Mouse (Mus musculus) midbrain, embryonic 11.5 days (tissue): Measurements from ENCODE around the gene Erbb3. TPM values are rescaled to one million over a fixed set of nuclear protein-coding genes. Genes with fewer than 3 reads are reported as not detected.
"Not testable (repeated sequence)": the region's sequence is repeated elsewhere in the genome, so short reads cannot be mapped to it uniquely, and the experiment has no call there.

ENCODE experiments used
- ATAC-seq: fragments of 200-750 bp; cut with Nextera tagmentation; 2 replicates; pipeline ENCODE4 v1.8.0; 2017; ENCODE audit warnings: moderate TSS enrichment, moderate library complexity; ENCODE audit not compliant: low FRiP score
- DNase-seq: peaks from one replicate; pipeline ENCODE4 v3.0.0; 2015; ENCODE audit warnings: low spot score; ENCODE audit errors: missing footprints
- H3K27ac ChIP-seq: fragments of 300-500 bp; sonication (generic); 2 replicates; pipeline ENCODE4 v1.5.1; 2014; ENCODE audit warnings: low read depth, low read length
- H3K27me3 ChIP-seq: fragments of 300-500 bp; sonication (generic); 2 replicates; pipeline ENCODE4 v1.6.1; 2014; ENCODE audit warnings: mild to moderate bottlenecking, low read length, moderate library complexity, mixed read lengths; ENCODE audit not compliant: control insufficient read depth, insufficient read depth
- H3K36me3 ChIP-seq: fragments of 300-500 bp; sonication (generic); 2 replicates; pipeline ENCODE4 v1.6.1; 2014; ENCODE audit warnings: mild to moderate bottlenecking, low read length, moderate library complexity, mixed read lengths; ENCODE audit not compliant: control insufficient read depth, insufficient read depth
- H3K4me1 ChIP-seq: fragments of 300-500 bp; sonication (generic); 2 replicates; pipeline ENCODE4 v1.6.1; 2014; ENCODE audit warnings: low read length; ENCODE audit not compliant: control insufficient read depth, insufficient read depth
- H3K4me2 ChIP-seq: fragments of 300-500 bp; sonication (generic); 2 replicates; pipeline ENCODE4 v1.6.1; 2014; ENCODE audit warnings: mild to moderate bottlenecking, moderate library complexity
- H3K4me3 ChIP-seq: fragments of 300-500 bp; sonication (generic); 2 replicates; pipeline ENCODE4 v1.5.1; 2014; ENCODE audit warnings: low read depth, low read length
- H3K9ac ChIP-seq: fragments of 300-500 bp; sonication (generic); 2 replicates; pipeline ENCODE4 v1.6.1; 2014; ENCODE audit warnings: low read length
- H3K9me3 ChIP-seq: fragments of 300-500 bp; sonication (generic); 2 replicates; pipeline ENCODE4 v1.6.1; 2016; ENCODE audit warnings: low read length; ENCODE audit not compliant: control insufficient read depth
- WGBS: fragments of 180-500 bp; shearing (Covaris S2); extraction: QIAGEN DNeasy Blood & Tissue Kit; methylation state at CpG from one replicate; pipeline ENCODE4 v1.1.7; 2014; 5-methylcytosine and 5-hydroxymethylcytosine counted together
- polyA plus RNA-seq: library from polyadenylated mRNA; unstranded; fragments of >200 nt; fragmentation: Nextera tagmentation; extraction: Ambion mirVana; gene quantifications from 2 replicates; pipeline ENCODE4 v1.2.1, GENCODE M21; 2014

Erbb3 gene
- polyA plus RNA-seq, 1 experiment from 2014 or later: 0.49 TPM

- under 1% methylated on average over 40 of the region's 40 CpGs for WGBS
These were observed 37.2 kb upstream of the Erbb3 start, which contains the start of gene Rps26 for GRCm38 (mm10) chr10:128626311-128627310. Rps26 (minus strand) TSS chr10:128626747.

GRCm38 (mm10) chr10:128625287-128625894, 35.9 kb upstream of the Erbb3 start:
- 46% methylated on average over 7 of the region's 7 CpGs for WGBS
- Histone ChIP-seq H3K4me1 (peaks cover 6% of the 10 kb centered on the region), H3K27ac (no peak overlapping the region), H3K9ac (peak overlapping the region; percentile 90), H3K36me3 (peaks cover 18% of the 10 kb centered on the region), H3K9me3 (no peaks in the 10 kb centered on the region), H3K27me3 (no peaks in the 10 kb centered on the region), H3K4me2 (peak overlapping the region; percentile 73), H3K4me3 (peak overlapping the region; percentile 76)
- DNase-seq (peak; percentile 85), ATAC-seq (no peak)

More at GRCm38 (mm10) chr10:128626311-128627310, 37.2 kb upstream of the Erbb3 start, which contains the start of gene Rps26:
- peak within 1 kb of the TSS; percentile 90 for H3K9ac ChIP-seq
- no peaks in the 10 kb centered on the region for H3K9me3 ChIP-seq
- DNase-seq (peak; percentile 99), ATAC-seq (peak; percentile 96)
- peaks cover 18% of the 10 kb centered on the region for H3K36me3 ChIP-seq
- H3K4me2 ChIP-seq: peak within 1 kb of the TSS; percentile 73
- H3K27me3 ChIP-seq: no peaks in the 10 kb centered on the region
- peak within 1 kb of the TSS; percentile 76 for H3K4me3 ChIP-seq
- peaks cover 6% of the 10 kb centered on the region for H3K4me1 ChIP-seq
- H3K27ac ChIP-seq: no peak within 1 kb of the TSS; the same call in 1 of the 2 replicates

GRCm38 (mm10) chr10:128623106-128623613, 33.7 kb upstream of the Erbb3 start:
- not testable (repeated sequence) for ATAC-seq, H3K9ac ChIP-seq
- peaks cover 18% of the 10 kb centered on the region for H3K36me3 ChIP-seq

GRCm38 (mm10) chr10:128622702-128623101, 33.2 kb upstream of the Erbb3 start:
- no peak overlapping the region for H3K4me2 ChIP-seq
- WGBS: 88% methylated on average over 4 of the region's 4 CpGs
- no peak for ATAC-seq
- H3K27me3 ChIP-seq: no peaks in the 10 kb centered on the region
- no peak overlapping the region for H3K9ac ChIP-seq
- peaks cover 6% of the 10 kb centered on the region for H3K4me1 ChIP-seq
- H3K4me3 ChIP-seq: no peak overlapping the region
- H3K36me3 ChIP-seq: peaks cover 18% of the 10 kb centered on the region
- no peaks in the 10 kb centered on the region for H3K9me3 ChIP-seq
- H3K27ac ChIP-seq: no peak overlapping the region
- DNase-seq: peak; percentile 83

More at GRCm38 (mm10) chr10:128623106-128623613, 33.7 kb upstream of the Erbb3 start:
- H3K4me1 ChIP-seq, H3K27me3 ChIP-seq, H3K4me2 ChIP-seq, H3K9me3 ChIP-seq, H3K27ac ChIP-seq, H3K4me3 ChIP-seq: not testable (repeated sequence)
- 82% methylated on average over 4 of the region's 4 CpGs for WGBS
- peak; percentile 47 for DNase-seq

- 78% methylated on average over 3 of the region's 3 CpGs for WGBS
These were observed 32.6 kb upstream of the Erbb3 start for GRCm38 (mm10) chr10:128621986-128622520.

GRCm38 (mm10) chr10:128620241-128620640, 30.8 kb upstream of the Erbb3 start:
- no peaks in the 10 kb centered on the region for H3K27me3 ChIP-seq
- H3K27ac ChIP-seq: no peak overlapping the region
- no peaks in the 10 kb centered on the region for H3K9me3 ChIP-seq
- ATAC-seq: no peak
- no peak overlapping the region for H3K9ac ChIP-seq
- H3K36me3 ChIP-seq: peaks cover 17% of the 10 kb centered on the region
- no peak for DNase-seq
- peaks cover 3% of the 10 kb centered on the region for H3K4me1 ChIP-seq
- H3K4me2 ChIP-seq: no peak overlapping the region
- no peak overlapping the region for H3K4me3 ChIP-seq

More at GRCm38 (mm10) chr10:128621986-128622520, 32.6 kb upstream of the Erbb3 start:
- peaks cover 18% of the 10 kb centered on the region for H3K36me3 ChIP-seq
- DNase-seq (peak; percentile 78), ATAC-seq (no peak)
- H3K27ac ChIP-seq: no peak overlapping the region
- no peak overlapping the region for H3K4me2 ChIP-seq
- no peak overlapping the region for H3K9ac ChIP-seq
- no peak overlapping the region for H3K4me3 ChIP-seq
- no peaks in the 10 kb centered on the region for H3K9me3 ChIP-seq
- H3K27me3 ChIP-seq: no peaks in the 10 kb centered on the region
- peaks cover 6% of the 10 kb centered on the region for H3K4me1 ChIP-seq

- H3K4me2 ChIP-seq, H3K36me3 ChIP-seq, H3K9ac ChIP-seq, H3K27me3 ChIP-seq, DNase-seq, ATAC-seq, H3K4me1 ChIP-seq, H3K4me3 ChIP-seq, H3K27ac ChIP-seq, H3K9me3 ChIP-seq: not testable (repeated sequence)
- WGBS: 86% methylated on average over 5 of the region's 5 CpGs
These were observed 29.7 kb upstream of the Erbb3 start for GRCm38 (mm10) chr10:128619148-128619547.

- Histone ChIP-seq H3K4me2 (no peak overlapping the region), H3K9ac (no peak overlapping the region), H3K27me3 (no peaks in the 10 kb centered on the region), H3K36me3 (peaks cover 2% of the 10 kb centered on the region; the same call in 1 of the 2 replicates), H3K4me3 (no peak overlapping the region), H3K27ac (no peak overlapping the region), H3K4me1 (no peaks in the 10 kb centered on the region), H3K9me3 (no peaks in the 10 kb centered on the region)
- no peak for ATAC-seq
- peak; percentile 44 for DNase-seq
- 88% methylated on average over 1 of the region's 1 CpGs for WGBS
These were observed 29.1 kb upstream of the Erbb3 start for GRCm38 (mm10) chr10:128618570-128618969.
